Mouse (Mus musculus) cerebellum, postnatal 14 days (tissue): ENCODE results near the gene Ddc.

Source experiments
- DNase-seq, 2 experiments: peaks; one replicate each; pipeline ENCODE4 v3.0.0; 2021; ENCODE audit warnings: mixed read lengths in 2 of 2

Ddc gene

GRCm38 (mm10) chr11:11897645-11898357 lies at the start of gene Ddc:
TSS of gene Ddc (minus strand) at chr11:11898144.
- DNase-seq, result no peak

GRCm38 (mm10) chr11:11945766-11946165 lies 47.8 kb upstream of the Ddc start:
- DNase-seq, result no peak

DNA sequence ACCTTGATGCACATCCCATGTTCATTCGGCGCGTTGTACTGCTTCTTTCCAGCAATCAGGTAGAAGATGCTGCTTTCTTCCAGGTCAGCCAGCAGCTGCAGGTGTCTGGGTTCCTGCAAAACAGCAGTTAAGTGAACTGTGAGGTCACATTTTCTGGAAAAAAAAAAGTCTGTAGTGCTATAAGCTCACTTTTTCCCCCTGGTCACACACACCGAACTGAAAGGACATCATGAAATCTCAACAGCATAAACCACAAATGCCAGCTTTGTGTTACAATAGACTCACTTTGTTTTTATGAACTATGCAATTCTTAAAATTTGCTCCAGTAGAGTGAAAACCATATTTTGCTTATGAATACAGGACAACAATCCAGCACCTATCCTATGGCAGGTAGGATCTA lies 46.9 kb upstream of the Ddc start:
- no peak for DNase-seq

DNA sequence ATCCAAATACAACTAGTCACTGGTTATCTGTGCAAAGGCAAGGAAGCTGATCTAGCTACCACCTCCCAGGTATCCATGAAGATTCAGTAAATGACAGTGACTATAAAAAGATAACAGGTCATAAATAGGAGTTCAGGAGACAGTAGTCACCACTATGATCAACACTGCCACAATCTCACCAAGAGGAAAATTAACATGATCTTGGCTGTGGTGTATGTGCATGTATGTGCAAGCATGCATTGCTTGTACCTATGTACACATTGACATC lies 46.1 kb upstream of the Ddc start:
- DNase-seq, result no peak

DNA sequence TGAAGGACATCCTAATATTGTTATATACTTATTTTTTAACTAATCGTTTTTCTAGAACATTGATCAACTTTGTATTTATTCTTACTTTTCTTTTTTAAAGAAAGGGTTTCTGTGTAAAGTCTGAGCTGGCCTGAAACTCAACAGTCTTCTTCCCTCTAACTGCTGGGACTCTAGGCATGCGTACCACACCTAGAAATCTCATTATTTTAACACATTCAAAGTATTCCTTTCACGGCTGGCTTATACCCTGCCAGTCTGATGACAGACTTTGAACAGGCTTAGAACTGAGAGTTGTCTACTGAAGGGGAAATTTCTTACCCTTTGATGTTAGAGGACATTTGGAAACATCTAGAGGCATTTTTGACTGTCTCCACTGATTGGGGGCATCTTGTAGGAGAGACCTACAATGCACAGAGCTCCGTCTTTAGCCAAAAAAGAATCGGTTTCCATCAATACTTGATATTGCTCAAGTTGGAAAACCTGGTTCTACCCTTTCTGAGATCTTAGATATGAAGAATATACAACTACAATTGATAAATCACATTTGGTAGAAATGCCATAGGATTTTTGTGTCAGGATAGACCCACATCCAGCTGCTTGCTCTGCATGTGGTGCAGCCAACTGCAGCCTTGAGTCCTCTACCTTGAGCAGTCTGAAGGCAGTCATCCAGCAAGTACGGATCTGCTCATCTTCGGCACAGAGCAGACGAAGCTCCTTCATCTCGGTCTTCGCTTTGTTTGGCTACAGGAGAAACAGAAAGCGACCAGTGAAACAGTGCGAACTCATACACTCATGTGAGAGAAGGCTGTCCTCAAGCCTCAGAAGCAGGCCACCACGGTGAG lies 45.5 kb upstream of the Ddc start:
- no peak for DNase-seq

DNA sequence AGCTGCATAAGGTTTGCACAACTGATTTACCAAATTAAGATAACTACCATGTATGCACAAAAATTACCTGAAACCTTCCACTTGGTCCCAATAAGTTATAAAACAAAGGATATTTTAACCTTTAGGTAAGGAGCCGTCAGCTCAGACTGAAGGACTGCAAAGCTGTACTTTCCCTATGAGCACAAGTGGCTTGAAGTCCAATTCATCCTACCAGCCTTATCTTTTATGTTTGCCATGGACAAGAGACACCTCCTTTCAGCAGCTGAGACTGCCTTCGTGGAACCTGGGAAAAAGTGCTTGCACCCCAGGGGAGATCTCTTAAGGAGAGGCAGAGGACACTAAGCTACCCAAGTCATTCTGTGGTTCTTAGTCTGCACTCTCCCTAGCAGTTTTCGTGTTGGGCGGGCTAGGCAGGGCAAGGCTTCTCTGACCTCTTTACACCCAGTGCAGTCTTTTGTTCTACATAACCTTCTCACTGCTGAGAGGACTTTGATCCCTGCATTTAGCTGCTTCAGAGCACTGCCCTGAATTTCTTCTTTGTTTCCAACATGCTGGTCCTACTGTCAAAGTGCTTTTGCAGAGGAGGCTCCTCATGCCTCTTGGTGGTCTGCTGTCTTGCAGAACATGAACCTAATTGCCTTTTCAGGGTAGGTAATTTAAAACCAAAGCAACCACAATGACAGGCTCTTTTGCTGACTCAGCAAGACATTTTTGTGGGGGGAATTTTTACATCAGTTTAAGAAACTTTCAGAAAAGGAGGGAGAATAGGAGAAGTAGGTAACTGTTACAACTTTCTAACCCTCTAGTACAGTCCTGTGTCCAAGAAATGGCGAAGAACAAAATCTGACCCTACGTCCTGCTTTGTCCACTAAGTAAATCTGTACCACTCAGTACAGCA lies 44.6 kb upstream of the Ddc start:
- DNase-seq, result no peak

DNA sequence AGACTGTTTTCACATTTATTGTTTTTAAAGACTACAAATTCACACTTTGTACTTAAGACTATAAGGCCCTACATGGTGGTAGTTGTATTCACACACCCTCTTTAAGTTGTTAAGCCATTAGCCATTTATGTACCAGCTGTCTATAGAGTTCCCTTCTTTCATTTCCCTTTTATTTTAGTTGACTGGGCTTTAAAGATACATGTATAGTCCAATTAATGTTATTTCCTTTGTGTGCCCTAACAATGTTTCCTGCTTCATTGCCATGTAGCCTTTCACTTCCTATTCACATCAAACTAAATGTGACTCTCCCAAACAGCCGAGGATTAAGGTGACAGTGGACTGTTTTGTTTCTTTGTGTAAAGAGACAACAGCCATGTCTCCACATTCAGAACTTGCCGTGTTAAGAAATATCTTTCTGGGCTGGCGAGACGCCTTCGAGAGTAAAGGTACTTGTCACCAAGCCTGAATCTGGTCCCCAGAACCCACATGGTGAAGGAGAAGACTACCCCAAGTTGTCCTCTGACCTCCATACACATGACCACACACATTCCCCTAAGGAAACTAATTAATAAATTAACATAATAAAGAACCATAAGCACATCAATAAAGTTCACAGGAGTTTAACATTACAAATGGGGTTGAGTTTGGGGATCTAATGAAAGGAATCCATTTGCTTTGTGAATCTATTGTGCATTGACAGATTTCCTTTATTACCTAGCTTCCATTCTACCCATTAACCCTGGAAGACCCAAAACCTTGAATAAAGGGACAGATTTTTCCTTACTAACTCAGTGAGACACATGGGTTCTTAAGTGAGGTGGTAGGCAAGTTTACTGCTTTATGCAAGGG lies 43.1 kb upstream of the Ddc start:
- no peak for DNase-seq

- DNase-seq, result no peak
Observed at GRCm38 (mm10) chr11:11939611-11940010, 41.7 kb upstream of the Ddc start.

DNA sequence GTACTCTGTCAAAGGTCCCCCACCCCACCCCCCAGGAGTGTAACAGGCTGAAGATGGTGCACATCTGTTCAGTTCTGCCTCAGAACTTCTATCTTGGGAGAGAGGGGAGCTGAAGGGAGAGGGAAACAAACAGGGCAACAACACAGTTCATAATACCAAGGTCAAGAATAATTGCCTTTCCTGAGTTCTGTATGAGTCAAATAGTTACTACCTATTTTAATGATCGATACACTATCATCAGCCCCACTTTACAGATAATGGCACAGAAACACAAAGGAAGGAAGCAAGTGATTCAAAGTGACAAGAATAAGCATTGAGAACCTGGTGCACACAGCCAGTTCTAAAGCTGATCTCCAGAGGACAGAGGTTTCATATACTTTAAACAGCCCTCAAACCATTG lies 40.6 kb upstream of the Ddc start:
- DNase-seq, result no peak

DNA sequence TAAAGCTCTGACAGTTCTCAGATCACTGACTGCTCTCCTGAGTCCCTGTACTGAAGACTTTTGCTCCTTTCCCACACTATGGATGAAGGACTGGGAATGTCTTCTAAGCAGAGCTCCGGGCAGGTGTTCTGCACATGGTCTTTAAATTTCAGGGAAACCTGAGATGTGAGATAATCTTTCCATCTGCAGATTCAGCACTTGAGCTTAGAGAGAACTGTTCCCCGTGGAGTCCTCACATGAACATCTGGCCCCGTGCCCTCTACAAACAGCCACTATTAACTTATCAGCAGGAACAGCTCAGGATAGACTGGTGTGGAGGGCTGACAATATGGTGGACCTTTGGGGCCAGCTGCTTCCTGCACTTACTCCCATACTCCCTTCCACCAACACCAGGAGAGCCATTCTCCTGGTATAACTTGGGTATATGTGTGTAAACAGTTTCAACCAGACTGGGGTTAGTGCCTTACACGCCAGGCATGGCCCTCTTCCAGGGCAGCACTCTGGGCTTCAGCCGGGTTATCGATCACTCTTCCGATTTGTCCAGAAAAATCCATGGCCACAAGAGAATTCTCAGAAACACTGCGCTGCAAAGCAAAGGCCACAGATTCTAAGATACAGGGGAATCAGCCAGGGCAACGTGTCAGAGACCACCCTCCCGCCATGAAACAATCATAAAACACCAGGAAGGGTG lies 39.5 kb upstream of the Ddc start:
- DNase-seq, result no peak

GRCm38 (mm10) chr11:11934808-11935207 lies 36.9 kb upstream of the Ddc start:
- DNase-seq, result no peak

DNA sequence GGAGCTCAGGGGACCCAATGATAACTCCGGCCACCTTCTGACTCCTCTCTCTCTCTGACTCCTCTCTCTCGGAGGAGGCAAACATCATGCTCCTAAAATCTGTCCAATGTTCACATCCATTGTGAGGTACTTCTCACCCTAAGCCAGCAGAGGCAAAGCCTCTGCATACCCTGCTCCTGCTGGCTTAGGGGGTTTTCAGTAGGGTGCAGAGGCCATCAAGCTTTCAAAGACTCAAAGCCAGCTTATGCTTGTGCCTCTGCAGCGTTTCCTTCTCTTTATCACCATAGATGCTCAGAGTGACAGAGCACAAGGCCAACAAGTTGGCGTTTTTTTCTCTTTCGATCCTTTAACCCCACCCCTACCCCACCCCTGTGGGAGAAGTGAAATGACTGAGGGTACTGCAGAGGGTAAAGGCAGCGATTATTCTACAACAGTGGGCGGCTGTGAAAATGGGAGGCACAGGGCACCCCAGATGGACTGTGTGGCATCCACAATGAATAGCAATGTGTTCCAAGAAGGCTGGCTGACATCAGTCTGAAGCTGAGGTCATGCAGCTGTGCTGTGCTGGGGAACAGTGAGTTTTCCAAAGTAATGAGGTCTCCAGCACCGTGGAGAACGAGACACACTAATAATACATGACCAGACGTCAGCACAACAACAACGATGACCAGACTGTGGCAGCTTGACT lies 34.3 kb upstream of the Ddc start:
- DNase-seq, result no peak

- no peak for DNase-seq
Observed at GRCm38 (mm10) chr11:11931688-11932087, 33.7 kb upstream of the Ddc start.

- DNase-seq, result no peak
Observed at GRCm38 (mm10) chr11:11930527-11930926, 32.6 kb upstream of the Ddc start.

DNA sequence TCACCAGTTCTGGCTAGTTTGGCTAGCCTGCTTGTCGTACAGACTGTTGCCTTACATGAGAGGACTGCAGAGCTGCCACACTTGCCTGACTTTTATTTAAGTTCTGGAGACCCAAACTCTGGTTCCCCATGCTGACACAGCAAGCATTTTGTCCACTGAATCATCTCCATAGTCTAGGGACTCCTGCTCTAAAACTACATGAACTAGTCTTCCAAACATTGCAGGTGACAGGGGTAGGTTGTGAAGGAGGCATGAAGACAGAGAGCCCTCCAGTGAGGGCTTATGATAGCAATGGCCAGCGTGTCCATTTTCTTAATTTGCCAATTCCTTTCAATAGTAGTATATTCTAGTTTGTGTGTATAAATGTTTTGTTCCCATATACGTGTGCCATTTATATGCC lies 31.1 kb upstream of the Ddc start:
- DNase-seq, result no peak

DNA sequence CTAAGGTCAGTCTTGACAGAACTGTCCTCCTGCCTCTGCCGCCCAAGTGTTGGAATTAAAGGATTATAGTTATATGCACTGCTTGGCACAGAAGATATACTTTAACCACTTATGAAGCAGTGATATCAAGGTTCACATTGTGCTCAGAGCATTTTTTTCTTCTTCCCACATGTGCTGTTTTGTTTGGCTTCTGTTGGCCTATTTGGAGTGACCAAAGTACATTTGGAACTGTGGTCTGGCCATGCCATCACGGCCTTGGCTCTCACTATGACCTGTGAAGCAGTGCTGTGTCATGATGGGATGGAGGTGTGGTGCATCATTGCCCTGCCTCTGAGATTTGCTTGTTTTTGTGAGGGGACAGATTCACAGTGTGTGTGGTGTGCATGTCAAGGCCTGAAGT lies 30.6 kb upstream of the Ddc start:
- DNase-seq, result no peak

DNA sequence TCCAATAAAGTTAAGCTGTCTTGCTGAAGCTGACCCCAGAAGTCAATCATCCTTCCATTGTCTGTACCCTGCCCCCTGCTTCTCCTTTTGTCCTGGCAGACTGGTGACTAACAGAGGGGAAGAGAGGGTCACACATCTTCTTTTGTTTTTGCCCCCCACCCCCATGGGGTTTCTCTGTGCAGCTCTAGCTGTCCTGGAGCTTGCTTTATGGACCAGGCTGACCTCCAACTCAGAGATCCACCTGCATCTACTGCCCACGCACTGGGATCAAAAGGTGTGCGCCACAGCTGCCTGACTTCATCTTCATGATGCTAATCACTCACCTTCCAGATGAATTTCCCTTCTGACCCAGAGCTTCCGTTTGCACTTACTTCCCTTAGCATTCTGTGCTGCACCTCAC lies 26.0 kb upstream of the Ddc start:
- no peak for DNase-seq

- no peak for DNase-seq
Observed at GRCm38 (mm10) chr11:11923345-11923744, 25.4 kb upstream of the Ddc start.

DNA sequence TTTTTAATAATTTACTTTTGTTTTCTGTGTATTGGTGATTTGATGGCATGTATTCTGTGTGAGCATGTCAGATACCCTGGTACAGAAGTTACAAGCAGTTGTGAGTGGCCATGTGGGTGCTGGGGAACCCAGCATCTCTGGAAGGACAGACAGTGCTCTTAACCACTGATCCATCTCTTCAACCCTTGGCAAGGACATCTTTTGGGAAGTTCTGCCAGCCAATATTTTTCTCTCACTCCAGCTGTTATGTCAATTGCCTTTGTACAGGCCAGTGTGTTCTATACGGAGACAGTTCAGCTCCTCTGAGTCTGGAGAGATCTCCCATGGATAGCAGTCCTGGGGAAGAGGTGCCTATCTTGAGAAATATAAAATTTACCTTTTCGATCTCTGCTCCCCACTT lies 24.2 kb upstream of the Ddc start:
- DNase-seq, result no peak

GRCm38 (mm10) chr11:11907703-11908413 lies 9.9 kb upstream of the Ddc start:
- no peak for DNase-seq

DNA sequence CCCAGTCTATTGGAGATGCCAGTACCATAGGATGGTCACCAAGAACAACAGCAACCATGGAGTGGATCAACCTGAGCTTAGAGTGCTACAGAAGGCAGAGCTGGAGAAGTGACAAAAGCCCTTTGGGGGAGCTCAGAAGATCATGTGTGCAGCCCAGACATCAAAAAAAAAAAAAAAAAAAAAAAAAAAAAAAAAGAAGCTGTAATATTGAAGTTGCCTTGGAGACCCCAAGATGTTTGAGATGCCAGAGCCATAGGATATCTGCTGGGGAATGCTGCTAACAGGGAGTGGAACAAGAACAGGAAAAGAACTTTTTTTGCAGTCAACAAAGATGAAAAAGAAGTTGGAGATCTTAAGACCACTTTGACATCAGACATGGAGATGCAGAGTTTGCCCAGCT lies 7.6 kb upstream of the Ddc start:
- no peak for DNase-seq
